Mouse (Mus musculus) megakaryocyte, adult 5-6 weeks (primary cell): Measurements from ENCODE around the gene Pitpnm1. TPM values are rescaled to one million over a fixed set of nuclear protein-coding genes. Genes with fewer than 3 reads are reported as not detected.
"Not testable (repeated sequence)": the region's sequence is repeated elsewhere in the genome, so short reads cannot be mapped to it uniquely, and the experiment has no call there.

Experiments used
- ATAC-seq: 2 replicates; pipeline ENCODE4 v1.8.0; 2016; ENCODE audit warnings: mild to moderate bottlenecking, inconsistent platforms; ENCODE audit not compliant: poor library complexity, severe bottlenecking
- total RNA-seq, 2 experiments: library from RNA; stranded (forward) in 1 of 2; stranded (reverse) in 1 of 2; fragments of 153-499, 151-499 nt in 1 of 2; fragments of 221-1000, 200-1000 nt in 1 of 2; gene quantifications; 2 replicates each; pipeline versions ENCODE4 v1.2.3 to v1.2.4; 2015 to 2017

Pitpnm1 gene
- total RNA-seq (2015) (38.3 and 47.7 TPM in 2 replicates), total RNA-seq (2017) (30.2 and 38.9 TPM in 2 replicates)

- ATAC-seq = peak; percentile 23
Measured at GRCm38 (mm10) chr19:4099837-4100717, at the start of gene Pitpnm1. Gene Pitpnm1 (plus strand): TSS chr19:4099998.

DNA sequence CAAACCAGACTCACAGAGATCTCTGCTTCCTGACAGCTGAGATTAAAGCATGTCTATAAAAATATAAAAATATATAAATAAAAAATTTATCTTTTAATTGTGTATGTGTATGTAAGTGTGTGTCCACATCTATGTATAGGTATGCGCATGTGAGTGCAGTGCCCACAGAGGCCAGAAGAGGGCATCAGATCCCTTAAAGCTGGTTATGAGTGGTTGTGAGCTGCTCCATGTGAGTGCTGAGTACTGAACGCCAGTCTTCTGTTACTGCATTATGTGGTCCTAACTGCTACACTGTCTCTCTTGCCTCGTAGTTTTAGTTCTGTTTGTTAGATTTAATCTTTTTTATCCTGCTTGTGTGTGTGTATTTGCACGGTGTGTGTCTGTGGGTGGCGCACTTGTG lies 48.8 kb upstream of the Pitpnm1 start:
- ATAC-seq = no peak

DNA sequence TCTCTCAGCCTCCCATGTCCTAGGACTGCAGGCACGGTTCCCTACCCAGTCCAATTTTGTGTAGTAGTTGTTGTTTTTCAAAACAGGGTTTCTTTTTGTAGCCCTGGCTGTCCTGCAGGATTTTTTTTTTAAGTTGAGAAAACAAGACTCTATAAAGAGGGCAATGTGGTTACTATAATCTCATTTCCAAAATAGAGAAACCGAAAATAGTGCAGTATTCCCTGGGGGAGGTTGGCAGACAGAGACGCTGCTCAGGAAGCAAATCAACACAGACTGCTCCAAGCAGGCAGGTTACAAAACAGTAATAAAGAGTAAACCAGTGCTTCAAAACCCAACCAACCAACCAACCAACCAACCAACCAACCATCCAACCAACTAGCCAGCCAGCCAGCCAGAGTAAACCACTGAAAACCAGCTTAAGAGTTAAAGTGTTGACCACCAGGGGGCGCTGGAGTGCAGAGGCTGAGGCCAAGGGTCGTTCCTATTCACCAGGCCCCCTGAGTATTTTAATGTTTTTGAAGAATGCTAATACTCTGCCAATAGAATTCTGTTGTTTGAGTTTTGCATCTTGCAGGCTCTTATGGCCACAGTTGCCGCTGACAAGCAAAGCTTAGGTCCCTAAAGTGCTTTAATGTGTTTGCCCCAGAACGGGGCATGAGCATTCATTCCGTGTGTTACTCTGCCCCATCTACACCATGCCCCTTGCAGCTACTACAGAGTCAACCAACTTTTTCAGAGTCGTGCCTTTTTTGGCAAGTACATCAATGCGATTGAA lies 47.9 kb upstream of the Pitpnm1 start:
- peak; percentile 38; the same call in 1 of the 2 replicates for ATAC-seq

DNA sequence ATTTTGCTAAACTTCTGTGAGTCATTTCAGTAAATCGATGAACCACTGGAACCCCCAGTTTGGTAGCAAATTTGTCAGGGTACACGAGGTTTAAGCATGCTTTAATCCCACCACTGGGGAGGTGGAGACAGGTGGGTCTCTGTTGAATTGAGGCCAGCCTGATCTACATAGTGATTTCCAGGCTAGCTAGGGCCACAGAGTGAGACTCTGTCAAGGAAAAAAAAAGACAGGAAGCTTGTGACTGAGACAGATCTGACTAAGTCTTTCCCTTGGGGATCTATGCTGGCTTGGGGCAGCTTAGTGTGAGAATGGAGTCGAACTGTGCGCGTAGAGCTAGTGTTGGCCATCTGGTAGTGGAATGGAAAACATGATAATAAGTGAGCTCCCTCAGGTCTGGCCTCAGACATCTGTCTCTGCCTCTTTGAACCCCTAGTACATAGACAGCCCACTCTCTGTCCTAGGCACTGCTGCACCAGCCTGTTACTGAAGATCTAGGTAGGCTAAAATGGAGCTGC lies 47.2 kb upstream of the Pitpnm1 start:
- no peak for ATAC-seq

DNA sequence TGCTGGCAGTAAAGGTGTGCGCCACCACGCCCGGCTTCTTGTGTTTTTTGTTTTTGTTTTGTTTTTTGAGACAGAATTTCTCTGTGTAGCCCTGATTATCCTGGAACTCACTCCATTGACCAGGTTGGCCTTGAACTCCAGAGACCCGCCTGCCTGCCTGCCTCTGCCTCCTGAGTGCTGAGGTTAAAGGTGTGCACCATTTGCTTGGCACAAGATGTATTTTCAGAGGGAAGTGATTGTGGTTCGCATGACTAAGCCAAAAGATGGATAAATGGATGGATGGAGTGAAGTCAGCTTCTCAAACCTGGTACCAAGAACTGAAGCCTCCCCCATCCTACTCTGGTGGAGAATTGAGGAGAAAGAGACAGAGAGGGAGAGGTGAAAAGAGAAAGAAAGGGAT lies 45.2 kb upstream of the Pitpnm1 start:
- no peak for ATAC-seq

GRCm38 (mm10) chr19:4055216-4055946 lies 44.4 kb upstream of the Pitpnm1 start:
- no peak for ATAC-seq

- ATAC-seq = no peak
Measured at GRCm38 (mm10) chr19:4055947-4056693, 43.7 kb upstream of the Pitpnm1 start.

GRCm38 (mm10) chr19:4056727-4057126 lies 43.1 kb upstream of the Pitpnm1 start:
- no peak for ATAC-seq

GRCm38 (mm10) chr19:4057389-4057788 lies 42.4 kb upstream of the Pitpnm1 start:
- ATAC-seq = no peak

DNA sequence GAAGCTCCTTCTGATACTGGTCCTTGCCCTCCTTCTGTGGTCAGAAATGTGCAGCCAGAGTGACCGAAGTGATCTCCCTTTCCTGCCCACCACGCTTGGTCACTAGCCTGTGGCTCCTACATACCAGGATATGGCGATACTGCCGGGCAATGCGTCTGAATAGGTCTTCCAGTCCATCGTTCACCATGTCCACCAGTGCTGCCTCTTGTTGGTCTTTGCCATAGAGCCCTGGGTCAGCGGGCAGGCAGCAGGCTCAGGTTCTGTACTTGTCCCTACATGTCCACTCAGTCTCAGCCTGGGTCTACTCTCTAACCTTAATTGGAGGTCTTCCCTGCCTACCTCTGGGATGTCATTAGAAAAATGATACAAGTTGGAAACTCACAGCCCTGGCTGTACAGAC lies 41.8 kb upstream of the Pitpnm1 start:
- ATAC-seq = no peak

GRCm38 (mm10) chr19:4058581-4058980 lies 41.2 kb upstream of the Pitpnm1 start:
- ATAC-seq = no peak

- ATAC-seq = peak; percentile 72
Measured at GRCm38 (mm10) chr19:4059069-4059740, 40.6 kb upstream of the Pitpnm1 start, which contains the start of gene Gstp3. Gene Gstp3 (minus strand): TSS chr19:4059569.

- ATAC-seq = not testable (repeated sequence)
Measured at GRCm38 (mm10) chr19:4060044-4060898, 39.5 kb upstream of the Pitpnm1 start.

GRCm38 (mm10) chr19:4060899-4061465 lies 38.8 kb upstream of the Pitpnm1 start:
- ATAC-seq = peak; percentile 47; the same call in 1 of the 2 replicates

GRCm38 (mm10) chr19:4063357-4063756 lies 36.4 kb upstream of the Pitpnm1 start:
- not testable (repeated sequence) for ATAC-seq

GRCm38 (mm10) chr19:4064501-4064900 lies 35.3 kb upstream of the Pitpnm1 start:
- ATAC-seq = not testable (repeated sequence)

- no peak for ATAC-seq
Measured at GRCm38 (mm10) chr19:4066280-4066679, 33.5 kb upstream of the Pitpnm1 start.

- no peak for ATAC-seq
Measured at GRCm38 (mm10) chr19:4066877-4067276, 32.9 kb upstream of the Pitpnm1 start.
